In genomic region chr2:79278581-79278980, GRCm38 (mm10) we compare ENCODE assay signal across 30 mouse cellular contexts.
"Had no signal": no experiment of that assay in that cellular context is flagged by ENCODE, and none has a peak within 500 bp of the region (broad histone marks: within the 10 kb centered on the region; RNA-seq: fewer than 3 reads in every experiment).

No protein-coding gene starts in this region.

- H3K9ac ChIP-seq: limb, embryonic 12.5 days; limb, embryonic 13.5 days; limb, embryonic 15.5 days; liver, embryonic 12.5 days; liver, embryonic 13.5 days; liver, embryonic 14.5 days; liver, embryonic 15.5 days; liver, postnatal 0 days; lung, embryonic 14.5 days; lung, embryonic 15.5 days; midbrain, embryonic 12.5 days; midbrain, embryonic 15.5 days had no signal

- ATAC-seq: liver, embryonic 12.5 days; liver, postnatal 0 days; lung, postnatal 0 days; midbrain, embryonic 15.5 days; midbrain, embryonic 16.5 days had no signal

- H3K9me3 ChIP-seq: limb, embryonic 10.5 days; limb, embryonic 12.5 days; limb, embryonic 13.5 days; limb, embryonic 15.5 days; liver, embryonic 12.5 days; liver, embryonic 13.5 days; liver, embryonic 15.5 days; lung, embryonic 15.5 days; megakaryocyte, embryonic 14.5 days; midbrain, embryonic 10.5 days; midbrain, embryonic 12.5 days; midbrain, embryonic 15.5 days had no signal

- H3K27me3 ChIP-seq: limb, embryonic 12.5 days; limb, embryonic 13.5 days; limb, embryonic 15.5 days; liver, embryonic 12.5 days; liver, embryonic 13.5 days; liver, embryonic 15.5 days; lung, embryonic 15.5 days; megakaryocyte, embryonic 14.5 days; midbrain, embryonic 12.5 days; midbrain, embryonic 15.5 days had no signal

- H3K4me1 ChIP-seq: limb, embryonic 10.5 days; limb, embryonic 12.5 days; limb, embryonic 13.5 days; limb, embryonic 15.5 days; liver, embryonic 15.5 days; lung, embryonic 15.5 days; midbrain, embryonic 10.5 days; midbrain, embryonic 12.5 days; midbrain, embryonic 15.5 days had no signal

- H3K27ac ChIP-seq: left cerebral cortex, adult 2 months; limb, embryonic 10.5 days; limb, embryonic 12.5 days; limb, embryonic 13.5 days; limb, embryonic 15.5 days; liver, embryonic 12.5 days; liver, embryonic 13.5 days; liver, embryonic 14.5 days; liver, embryonic 15.5 days; lung, embryonic 15.5 days; macrophage; midbrain, embryonic 10.5 days; midbrain, embryonic 12.5 days; midbrain, embryonic 15.5 days had no signal

- DNase-seq: left cerebral cortex, postnatal 4 days; liver; liver, embryonic 13.5 days; liver, postnatal 0 days; lung, adult 18-20 months; lung, adult 2 months; lung, embryonic 14.5 days; lung, postnatal 10 days; lung, postnatal 14 days; lung, postnatal 36 days; lung, postnatal 4 days; midbrain, embryonic 14.5 days had no signal

- H3K4me2 ChIP-seq: limb, embryonic 12.5 days; limb, embryonic 13.5 days; limb, embryonic 15.5 days; liver, embryonic 11.5 days; liver, embryonic 12.5 days; liver, embryonic 13.5 days; liver, embryonic 15.5 days; lung, embryonic 14.5 days; lung, embryonic 15.5 days; midbrain, embryonic 12.5 days; midbrain, embryonic 15.5 days had no signal

- H3K4me3 ChIP-seq: left cerebral cortex, adult 2 months; limb, embryonic 10.5 days; limb, embryonic 12.5 days; limb, embryonic 13.5 days; limb, embryonic 15.5 days; liver, embryonic 12.5 days; liver, embryonic 13.5 days; liver, embryonic 15.5 days; lung, embryonic 15.5 days; megakaryocyte, embryonic 14.5 days; midbrain, embryonic 10.5 days; midbrain, embryonic 12.5 days; midbrain, embryonic 15.5 days; myocyte had no signal

- H3K36me3 ChIP-seq: limb, embryonic 10.5 days; limb, embryonic 12.5 days; limb, embryonic 13.5 days; limb, embryonic 15.5 days; lung, embryonic 15.5 days; midbrain, embryonic 10.5 days; midbrain, embryonic 12.5 days; midbrain, embryonic 15.5 days had no signal
